Mouse (Mus musculus) testis, adult 2 months (tissue): ENCODE measurements around the gene B3gnt7. TPM values are rescaled to one million over a fixed set of nuclear protein-coding genes. Genes with fewer than 3 reads are reported as not detected.

Experiments used
- H3K27ac ChIP-seq: fragments of 200-500 bp; 2 replicates; pipeline ENCODE4 v1.5.1; 2012; ENCODE audit warnings: low read depth, low read length; ENCODE audit not compliant: control insufficient read depth, insufficient read depth
- H3K27me3 ChIP-seq: fragments of 200-500 bp; 2 replicates; pipeline ENCODE4 v1.6.1; 2012; ENCODE audit warnings: mild to moderate bottlenecking, low read length, moderate library complexity; ENCODE audit not compliant: control insufficient read depth, insufficient read depth
- H3K36me3 ChIP-seq: fragments of 200-500 bp; 2 replicates; pipeline ENCODE4 v1.6.1; 2012; ENCODE audit warnings: mild to moderate bottlenecking, low read length; ENCODE audit not compliant: control insufficient read depth, insufficient read depth
- H3K4me1 ChIP-seq: fragments of 200-500 bp; 2 replicates; pipeline ENCODE4 v1.6.1; 2012; ENCODE audit warnings: low read length; ENCODE audit not compliant: control insufficient read depth, insufficient read depth
- H3K4me3 ChIP-seq: fragments of 200-500 bp; 2 replicates; pipeline ENCODE4 v1.5.1; 2012; ENCODE audit warnings: low read depth, mild to moderate bottlenecking, low read length, moderate library complexity, mixed read lengths; ENCODE audit not compliant: control insufficient read depth
- CTCF ChIP-seq: fragments of 200-500 bp; IDR thresholded peaks from 2 replicates; pipeline ENCODE4 v1.5.1; 2012; ENCODE audit warnings: low read depth, mild to moderate bottlenecking, inconsistent platforms, low read length, moderate library complexity; ENCODE audit not compliant: control insufficient read depth, insufficient read depth, insufficient replicate concordance
- POLR2A ChIP-seq: fragments of 200-500 bp; IDR thresholded peaks from 2 replicates; pipeline ENCODE4 v1.6.1; 2012; ENCODE audit warnings: low read depth, mild to moderate bottlenecking, inconsistent platforms, low read length, moderate library complexity; ENCODE audit not compliant: control insufficient read depth
- polyA plus RNA-seq: library from polyadenylated mRNA; depleted of rRNA; stranded (reverse); fragments of >200 nt; gene quantifications from 2 replicates; pipeline ENCODE4 v1.2.3, GENCODE M21; 2012

Gene B3gnt7
- polyA plus RNA-seq, 1 experiment: 0.23 TPM

- Histone ChIP-seq H3K27me3 (no peaks in the 10 kb centered on the region), H3K4me3 (no peak overlapping the region), H3K4me1 (no peaks in the 10 kb centered on the region), H3K27ac (no peak overlapping the region), H3K36me3 (no peaks in the 10 kb centered on the region)
- TF ChIP-seq CTCF (no peak), POLR2A (no peak)
These were observed 15.2 kb upstream of the B3gnt7 start for GRCm38 (mm10) chr1:86287473-86287872.

GRCm38 (mm10) chr1:86290452-86290851, 12.2 kb upstream of the B3gnt7 start:
- no peaks in the 10 kb centered on the region for H3K36me3 ChIP-seq
- H3K4me1 ChIP-seq: no peaks in the 10 kb centered on the region
- TF ChIP-seq CTCF (no peak), POLR2A (no peak)
- H3K27ac ChIP-seq: no peak overlapping the region
- H3K27me3 ChIP-seq: no peaks in the 10 kb centered on the region
- no peak overlapping the region for H3K4me3 ChIP-seq

- H3K27me3 ChIP-seq: no peaks in the 10 kb centered on the region
- no peaks in the 10 kb centered on the region for H3K36me3 ChIP-seq
- no peak overlapping the region for H3K4me3 ChIP-seq
- H3K27ac ChIP-seq: no peak overlapping the region
- TF ChIP-seq CTCF (no peak), POLR2A (no peak)
- H3K4me1 ChIP-seq: no peaks in the 10 kb centered on the region
These were observed 9.5 kb upstream of the B3gnt7 start for GRCm38 (mm10) chr1:86293091-86293490.

- Histone ChIP-seq H3K27ac (no peak overlapping the region), H3K4me1 (no peaks in the 10 kb centered on the region), H3K36me3 (no peaks in the 10 kb centered on the region), H3K27me3 (no peaks in the 10 kb centered on the region), H3K4me3 (no peak overlapping the region)
- TF ChIP-seq CTCF (no peak), POLR2A (no peak)
These were observed 8.8 kb upstream of the B3gnt7 start for GRCm38 (mm10) chr1:86293868-86294267.

GRCm38 (mm10) chr1:86294472-86294871, 8.2 kb upstream of the B3gnt7 start:
- no peak overlapping the region for H3K27ac ChIP-seq
- no peaks in the 10 kb centered on the region for H3K36me3 ChIP-seq
- H3K4me3 ChIP-seq: no peak overlapping the region
- H3K4me1 ChIP-seq: no peaks in the 10 kb centered on the region
- no peaks in the 10 kb centered on the region for H3K27me3 ChIP-seq
- no peak for TF ChIP-seq CTCF
- TF ChIP-seq POLR2A: no peak

GRCm38 (mm10) chr1:86300093-86300492, 2.5 kb upstream of the B3gnt7 start:
- Histone ChIP-seq H3K27ac (no peak overlapping the region), H3K4me3 (no peak overlapping the region), H3K4me1 (peaks cover 13% of the 10 kb centered on the region), H3K27me3 (no peaks in the 10 kb centered on the region; the same call in 1 of the 2 replicates), H3K36me3 (no peaks in the 10 kb centered on the region)
- no peak for TF ChIP-seq CTCF
- no peak for TF ChIP-seq POLR2A

- no peak for TF ChIP-seq CTCF
- no peak for TF ChIP-seq POLR2A
- no peaks in the 10 kb centered on the region for H3K36me3 ChIP-seq
- no peaks in the 10 kb centered on the region; the same call in 1 of the 2 replicates for H3K27me3 ChIP-seq
- H3K4me3 ChIP-seq: no peak overlapping the region
- H3K27ac ChIP-seq: no peak overlapping the region
- H3K4me1 ChIP-seq: peaks cover 13% of the 10 kb centered on the region
These were observed 1.9 kb upstream of the B3gnt7 start for GRCm38 (mm10) chr1:86300731-86301130.

- Histone ChIP-seq H3K4me3 (no peak overlapping the region), H3K27me3 (no peaks in the 10 kb centered on the region; the same call in 1 of the 2 replicates), H3K4me1 (peaks cover 13% of the 10 kb centered on the region), H3K27ac (no peak overlapping the region), H3K36me3 (no peaks in the 10 kb centered on the region)
- no peak for TF ChIP-seq POLR2A
- TF ChIP-seq CTCF: peak; percentile 37; the same call in 1 of the 2 replicates
These were observed 1.2 kb upstream of the B3gnt7 start for GRCm38 (mm10) chr1:86301221-86302091.
